Mouse (Mus musculus) spleen, adult 2 months (tissue): Measurements from ENCODE around the gene Elmo1.

ENCODE experiments used
- CTCF ChIP-seq: fragments of 200-500 bp; IDR thresholded peaks from 2 replicates; pipeline ENCODE4 v1.5.1; 2011; ENCODE audit warnings: mild to moderate bottlenecking, inconsistent platforms; ENCODE audit not compliant: insufficient read depth, insufficient read length, insufficient replicate concordance; ENCODE audit errors: extremely low read depth
- POLR2A ChIP-seq: fragments of 200-500 bp; IDR thresholded peaks from 2 replicates; pipeline ENCODE4 v1.6.1; 2011; ENCODE audit warnings: low read depth, low read length, inconsistent platforms

- TF ChIP-seq POLR2A = no peak
- peak; percentile 25; the same call in 1 of the 2 replicates for TF ChIP-seq CTCF
These were observed 93.3 kb downstream of the Elmo1 start for GRCm38 (mm10) chr13:20183512-20184238.
